Mouse (Mus musculus): ENCODE data around the gene Ulk4.

DNA sequence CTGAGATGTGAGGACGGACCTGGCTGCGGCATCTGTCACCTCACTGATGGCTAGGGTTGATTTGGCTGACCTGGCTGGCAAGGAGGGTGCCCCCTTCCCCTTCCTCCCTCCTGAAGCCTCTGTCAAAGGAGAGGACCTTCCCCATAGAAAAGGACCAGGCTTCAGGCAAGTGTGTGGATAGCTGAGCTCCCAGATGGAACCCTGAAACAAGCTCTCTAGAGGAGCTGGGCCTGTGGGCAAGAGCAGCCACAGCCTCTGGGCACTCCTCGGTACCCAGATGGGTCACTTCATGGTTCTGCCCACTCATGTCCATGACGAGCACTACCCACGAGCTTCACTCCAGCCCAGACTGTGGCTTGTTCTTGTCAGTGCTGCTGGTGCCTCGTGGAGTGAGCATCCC lies 34.7 kb downstream of the Ulk4 start:
- no peak for TF ChIP-seq POLR2A (IDR thresholded peaks at IDR 0.05; ENCODE audit: control insufficient read depth, extremely low read depth, insufficient read depth, low read length, poor library complexity)
- no peak for TF ChIP-seq CTCF (IDR thresholded peaks at IDR 0.05; ENCODE audit: borderline replicate concordance, control insufficient read depth, extremely low read depth, insufficient read depth, low read length, poor library complexity)

Measured in thymus, adult 2 months (tissue).